In genomic region chr19:27679427-27679826, GRCm38 (mm10) we compare ENCODE assay signal across 18 mouse cellular contexts.
DNase-seq lines count a peak whose midpoint lies in the region; TF ChIP-seq lines count a peak whose summit lies in the region.
"Had no signal": no experiment of that assay in that cellular context is flagged by ENCODE, and none has a peak within 500 bp of the region (broad histone marks: within the 10 kb centered on the region; RNA-seq: fewer than 3 reads in every experiment).

No protein-coding gene starts in this region.

- in situ Hi-C loops in CH12.LX (cut with MboI; ENCODE audit: low pct_ligation_motif_present, low pct_unique_long_range_greater_than_20kb, low sequenced_read_pairs): loop anchor here (25.0 kb wide), 1 partner anchor 217 kb away; no protein-coding TSS in a partner anchor

- 0 out of 2 replicates have a peak, but pooled peaks have one; percentile 30 for TF ChIP-seq EP300 in CH12.LX (IDR thresholded peaks at IDR 0.05; ENCODE audit: low read length)

- intact Hi-C loops in gastrocnemius, adult 2 months (cut with DNase I): no loop called here

- H3K9me3 ChIP-seq in CH12.LX (replicated peaks; ENCODE audit: low read length): peaks cover 5% of the 10 kb centered on the region

- no peaks in the 10 kb centered on the region for H3K27me3 ChIP-seq in CH12.LX (replicated peaks)
- no peaks in the 10 kb centered on the region for H3K27me3 ChIP-seq in splenic B cell, adult 2 months (ENCODE audit: control insufficient read depth, insufficient read depth, low read length, poor library complexity, severe bottlenecking)

- no peak for TF ChIP-seq POLR2A in CH12.LX (IDR thresholded peaks at IDR 0.05; ENCODE audit: low read depth, low read length)

- H3K4me3 ChIP-seq in CH12.LX (replicated peaks in 1 of 3; ENCODE audit: low read depth in 2 of 3, low read length in 2 of 3, poor library complexity in 1 of 3): no peak overlapping the region
- no peak overlapping the region for H3K4me3 ChIP-seq in gastrocnemius, adult 2 months

- peak; percentile 78 for DNase-seq in A20 (ENCODE audit: low read depth, low spot score)
- DNase-seq in CH12.LX (ENCODE audit: extremely low read depth): peak; percentile 82
- peak; percentile 16 for DNase-seq in splenic B cell, adult 2 months (ENCODE audit: low read depth, low spot score)
- DNase-seq in gastrocnemius, adult 2 months: no peak
- DNase-seq in gastrocnemius, postnatal 4 days (ENCODE audit: low spot score in 2 of 2): no peak
- DNase-seq in thymus, postnatal 4 days: no peak
- DNase-seq: adrenal gland, adult 2 months; adrenal gland, adult 8-10 months; adrenal gland, postnatal 10 days; adrenal gland, postnatal 14 days; adrenal gland, postnatal 25 days; adrenal gland, postnatal 36 days; cerebellum, adult 11 months; cerebellum, adult 11-12 months; cerebellum, adult 18-20 months; cerebellum, adult 2 months; cerebellum, adult 8-10 months had no signal

- TF ChIP-seq CTCF in CH12.LX (conservative IDR thresholded peaks at IDR 0.05 in 1 of 2, IDR thresholded peaks at IDR 0.05 in 1 of 2; ENCODE audit: low read depth in 2 of 2, low read length in 2 of 2): no peak
- no peak for TF ChIP-seq CTCF in gastrocnemius, adult 2 months (IDR thresholded peaks at IDR 0.05)

- peak overlapping the region; percentile 44 for H3K4me2 ChIP-seq in CH12.LX (ENCODE audit: insufficient read depth, low read depth, poor library complexity, severe bottlenecking)

- no peak overlapping the region for H3K27ac ChIP-seq in CH12.LX (ENCODE audit: insufficient read depth, low read depth)
- H3K27ac ChIP-seq in gastrocnemius, adult 2 months: no peak overlapping the region

- H3K9ac ChIP-seq in CH12.LX (ENCODE audit: insufficient read depth, low read depth): no peak overlapping the region

- dilution Hi-C loops in CH12.LX (cut with MboI; ENCODE audit: extremely low pct_ligation_motif_present, extremely low pct_unique_long_range_greater_than_20kb, low sequenced_read_pairs): no loop called here

- H3K79me2 ChIP-seq in CH12.LX (replicated peaks; ENCODE audit: control insufficient read depth, extremely low read depth, insufficient read depth, poor library complexity, severe bottlenecking): no peaks in the 10 kb centered on the region

- peaks cover 2 to 25% of the 10 kb centered on the region in 2 experiments; a peak in 3 of 4 replicates for H3K4me1 ChIP-seq in CH12.LX (ENCODE audit: control insufficient read depth in 1 of 2, insufficient read depth in 2 of 2)

- TF ChIP-seq RAD21 in CH12.LX (IDR thresholded peaks at IDR 0.05; ENCODE audit: low read depth, low read length): no peak

- H3K36me3 ChIP-seq in CH12.LX (replicated peaks in 1 of 2; ENCODE audit: control insufficient read depth in 1 of 2, insufficient read depth in 1 of 2, low read length in 1 of 2): no peaks in the 10 kb centered on the region
- H3K36me3 ChIP-seq in splenic B cell, adult 2 months (ENCODE audit: control insufficient read depth, insufficient read depth, low read length, poor library complexity, severe bottlenecking): no peaks in the 10 kb centered on the region
- H3K36me3 ChIP-seq: G1E had no signal

TF ChIP-seq in CH12.LX, 34 proteins besides CTCF, POLR2A, EP300 and RAD21:
- TF ChIP-seq SIN3A (IDR thresholded peaks at IDR 0.05; ENCODE audit: low read length): no peak
- no peak for TF ChIP-seq CHD2 (IDR thresholded peaks at IDR 0.05; ENCODE audit: low read length)
- TF ChIP-seq ETS1 (conservative IDR thresholded peaks at IDR 0.05; ENCODE audit: low read depth, low read length): peak; percentile 63
- TF ChIP-seq MEF2A (IDR thresholded peaks at IDR 0.05; ENCODE audit: borderline replicate concordance, low read depth, low read length): peak; percentile 83
- TF ChIP-seq MAX (IDR thresholded peaks at IDR 0.05; ENCODE audit: low read length): 0 out of 2 replicates have a peak, but pooled peaks have one; percentile 27
- TF ChIP-seq ZC3H11A (IDR thresholded peaks at IDR 0.05; ENCODE audit: low read depth, low read length): no peak
- TF ChIP-seq USF2 (conservative IDR thresholded peaks at IDR 0.05; ENCODE audit: low read depth, low read length): 0 out of 2 replicates have a peak, but pooled peaks have one; percentile 14
- no peak for TF ChIP-seq NELFE (IDR thresholded peaks at IDR 0.05; ENCODE audit: low read depth, low read length)
- no peak for TF ChIP-seq TBP (conservative IDR thresholded peaks at IDR 0.05; ENCODE audit: low read depth, low read length)
- no peak for TF ChIP-seq POLR2AphosphoS2 (IDR thresholded peaks at IDR 0.05; ENCODE audit: low read depth, low read length)
- TF ChIP-seq IRF4 (IDR thresholded peaks at IDR 0.05; ENCODE audit: low read depth, low read length): 0 out of 2 replicates have a peak, but pooled peaks have one; percentile 14
- peak; percentile 32; the same call in 1 of the 2 replicates for TF ChIP-seq BHLHE40 (IDR thresholded peaks at IDR 0.05; ENCODE audit: low read depth, low read length)
- no peak for TF ChIP-seq JUN (IDR thresholded peaks at IDR 0.05; ENCODE audit: insufficient read depth, low read depth, low read length)

Comparison
In these comparisons a context has a peak if more than half of its experiments do, and no peak if none do; other contexts are left out.
1. DNase-seq: peak in A20 (single experiment), CH12.LX (single experiment) and splenic B cell, adult 2 months (single experiment); none in gastrocnemius, adult 2 months (single experiment), gastrocnemius, postnatal 4 days (0 of 2) and thymus, postnatal 4 days (single experiment).